Mouse (Mus musculus): ENCODE data around the gene Bnc2.

DNA sequence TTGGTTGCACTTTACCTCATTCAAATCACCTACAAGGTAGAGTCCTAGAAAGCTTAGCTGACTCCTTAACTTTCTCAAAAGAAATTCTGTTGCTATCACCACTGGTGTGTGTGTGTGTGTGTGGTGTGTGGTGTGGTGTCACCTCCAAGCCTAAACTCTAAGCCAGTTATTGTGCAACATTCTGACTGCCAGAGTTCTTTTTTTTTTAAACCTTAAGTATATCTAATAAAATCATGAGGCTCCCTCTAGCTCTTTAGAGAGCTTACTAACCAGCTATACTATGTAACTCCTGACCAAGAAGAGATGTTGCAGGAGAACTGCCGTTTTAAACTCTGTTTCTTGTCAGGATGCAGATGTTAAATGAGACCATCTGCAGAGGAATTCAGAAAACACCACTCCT is 4.1 kb downstream of the Bnc2 start:
- TF ChIP-seq CTCF (IDR thresholded peaks at IDR 0.05; ENCODE audit: borderline replicate concordance, extremely low read depth, insufficient read depth, insufficient read length) (no peak), POLR2A (IDR thresholded peaks at IDR 0.05; ENCODE audit: borderline replicate concordance, extremely low read depth, insufficient read depth, insufficient read length, poor library complexity, severe bottlenecking) (no peak)

All from brain, embryonic 14.5 days (tissue).